Mouse (Mus musculus): ENCODE measurements at regions not wholly inside any gene's neighbourhood (a gene's known extent, or its start where the extent isn't known, plus 50 kb on each side); places are given as distances from the start of the nearest gene placed in this dataset.

GRCm38 (mm10) chr4:135029723-135030122 lies 90.7 kb upstream of the Runx3 start:
- TF ChIP-seq CTCF (IDR thresholded peaks at IDR 0.05; ENCODE audit: low read depth): no peak
- no peak for TF ChIP-seq EP300 (IDR thresholded peaks at IDR 0.05; ENCODE audit: low read depth)

Measured in heart, postnatal 0 days (tissue).